Mouse (Mus musculus): ENCODE data around the gene Pla2g12b. TPM values are rescaled to one million over a fixed set of nuclear protein-coding genes. Genes with fewer than 3 reads are reported as not detected.

The Pla2g12b gene
- polyA plus RNA-seq, 1 experiment: 0.31 TPM

- no peak for TF ChIP-seq CTCF (conservative IDR thresholded peaks at IDR 0.05; ENCODE audit: insufficient read depth, insufficient read length, low read depth, low read length)
- TF ChIP-seq POLR2A (IDR thresholded peaks at IDR 0.05; ENCODE audit: low read depth, low read length): no peak
- Histone ChIP-seq H3K4me1 (ENCODE audit: control insufficient read depth, insufficient read depth, low read length) (peaks cover 3% of the 10 kb centered on the region; the same call in 1 of the 2 replicates), H3K36me3 (ENCODE audit: control insufficient read depth, insufficient read depth, low read length) (no peaks in the 10 kb centered on the region), H3K27ac (ENCODE audit: insufficient read depth, low read depth, low read length) (no peak overlapping the region), H3K27me3 (replicated peaks; ENCODE audit: control insufficient read depth, insufficient read depth, low read length) (no peaks in the 10 kb centered on the region), H3K4me3 (ENCODE audit: insufficient read depth, low read depth, low read length) (no peak overlapping the region)
- DNase-seq: peak; percentile 63
- 22% methylated on average over 7 of the region's 7 CpGs for WGBS
These were observed 39.8 kb downstream of the Pla2g12b start for GRCm38 (mm10) chr10:59443212-59443611.

- H3K36me3 ChIP-seq (ENCODE audit: control insufficient read depth, insufficient read depth, low read length): no peaks in the 10 kb centered on the region
- no peak overlapping the region for H3K27ac ChIP-seq (ENCODE audit: insufficient read depth, low read depth, low read length)
- DNase-seq: no peak
- WGBS: 86% methylated on average over 3 of the region's 3 CpGs
- H3K4me3 ChIP-seq (ENCODE audit: insufficient read depth, low read depth, low read length): no peak overlapping the region
- peaks cover 2% of the 10 kb centered on the region; the same call in 1 of the 2 replicates for H3K4me1 ChIP-seq (ENCODE audit: control insufficient read depth, insufficient read depth, low read length)
- no peaks in the 10 kb centered on the region for H3K27me3 ChIP-seq (replicated peaks; ENCODE audit: control insufficient read depth, insufficient read depth, low read length)
- TF ChIP-seq CTCF (conservative IDR thresholded peaks at IDR 0.05; ENCODE audit: insufficient read depth, insufficient read length, low read depth, low read length) (no peak), POLR2A (IDR thresholded peaks at IDR 0.05; ENCODE audit: low read depth, low read length) (no peak)
These were observed 40.6 kb downstream of the Pla2g12b start for GRCm38 (mm10) chr10:59444106-59444505.

GRCm38 (mm10) chr10:59444635-59445034 is 41.2 kb downstream of the Pla2g12b start:
- Histone ChIP-seq H3K4me3 (ENCODE audit: insufficient read depth, low read depth, low read length) (no peak overlapping the region), H3K36me3 (ENCODE audit: control insufficient read depth, insufficient read depth, low read length) (no peaks in the 10 kb centered on the region), H3K27ac (ENCODE audit: insufficient read depth, low read depth, low read length) (no peak overlapping the region), H3K27me3 (replicated peaks; ENCODE audit: control insufficient read depth, insufficient read depth, low read length) (no peaks in the 10 kb centered on the region), H3K4me1 (ENCODE audit: control insufficient read depth, insufficient read depth, low read length) (no peaks in the 10 kb centered on the region; the same call in 1 of the 2 replicates)
- WGBS: 71% methylated on average over 8 of the region's 8 CpGs
- DNase-seq: no peak
- TF ChIP-seq CTCF (conservative IDR thresholded peaks at IDR 0.05; ENCODE audit: insufficient read depth, insufficient read length, low read depth, low read length) (no peak), POLR2A (IDR thresholded peaks at IDR 0.05; ENCODE audit: low read depth, low read length) (no peak)

- 78% methylated on average over 10 of the region's 10 CpGs for WGBS
- no peaks in the 10 kb centered on the region for H3K27me3 ChIP-seq (replicated peaks; ENCODE audit: control insufficient read depth, insufficient read depth, low read length)
- no peak overlapping the region for H3K4me3 ChIP-seq (ENCODE audit: insufficient read depth, low read depth, low read length)
- no peaks in the 10 kb centered on the region for H3K36me3 ChIP-seq (ENCODE audit: control insufficient read depth, insufficient read depth, low read length)
- TF ChIP-seq CTCF (conservative IDR thresholded peaks at IDR 0.05; ENCODE audit: insufficient read depth, insufficient read length, low read depth, low read length) (no peak), POLR2A (IDR thresholded peaks at IDR 0.05; ENCODE audit: low read depth, low read length) (no peak)
- no peak overlapping the region for H3K27ac ChIP-seq (ENCODE audit: insufficient read depth, low read depth, low read length)
- DNase-seq: no peak
- H3K4me1 ChIP-seq (ENCODE audit: control insufficient read depth, insufficient read depth, low read length): no peaks in the 10 kb centered on the region
These were observed 43.5 kb downstream of the Pla2g12b start for GRCm38 (mm10) chr10:59446911-59447437.

- H3K27me3 ChIP-seq (replicated peaks; ENCODE audit: control insufficient read depth, insufficient read depth, low read length): no peaks in the 10 kb centered on the region
- H3K36me3 ChIP-seq (ENCODE audit: control insufficient read depth, insufficient read depth, low read length): no peaks in the 10 kb centered on the region
- H3K4me3 ChIP-seq (ENCODE audit: insufficient read depth, low read depth, low read length): no peak overlapping the region
- H3K27ac ChIP-seq (ENCODE audit: insufficient read depth, low read depth, low read length): no peak overlapping the region
- no peak for TF ChIP-seq CTCF (conservative IDR thresholded peaks at IDR 0.05; ENCODE audit: insufficient read depth, insufficient read length, low read depth, low read length)
- TF ChIP-seq POLR2A (IDR thresholded peaks at IDR 0.05; ENCODE audit: low read depth, low read length): no peak
- no peak for DNase-seq
- 68% methylated on average over 9 of the region's 9 CpGs for WGBS
- H3K4me1 ChIP-seq (ENCODE audit: control insufficient read depth, insufficient read depth, low read length): no peaks in the 10 kb centered on the region
These were observed 44.1 kb downstream of the Pla2g12b start for GRCm38 (mm10) chr10:59447546-59447945.

GRCm38 (mm10) chr10:59451839-59452238 is 48.4 kb downstream of the Pla2g12b start:
- peak; percentile 54 for TF ChIP-seq CTCF (conservative IDR thresholded peaks at IDR 0.05; ENCODE audit: insufficient read depth, insufficient read length, low read depth, low read length)
- TF ChIP-seq POLR2A (IDR thresholded peaks at IDR 0.05; ENCODE audit: low read depth, low read length): no peak
- no peak overlapping the region for H3K4me3 ChIP-seq (ENCODE audit: insufficient read depth, low read depth, low read length)
- H3K36me3 ChIP-seq (ENCODE audit: control insufficient read depth, insufficient read depth, low read length): no peaks in the 10 kb centered on the region
- 46% methylated on average over 5 of the region's 5 CpGs for WGBS
- H3K27me3 ChIP-seq (replicated peaks; ENCODE audit: control insufficient read depth, insufficient read depth, low read length): no peaks in the 10 kb centered on the region
- peak; percentile 48 for DNase-seq
- H3K27ac ChIP-seq (ENCODE audit: insufficient read depth, low read depth, low read length): no peak overlapping the region
- H3K4me1 ChIP-seq (ENCODE audit: control insufficient read depth, insufficient read depth, low read length): no peaks in the 10 kb centered on the region

GRCm38 (mm10) chr10:59454631-59455030 is 51.2 kb downstream of the Pla2g12b start:
- Histone ChIP-seq H3K4me3 (ENCODE audit: insufficient read depth, low read depth, low read length) (no peak overlapping the region), H3K27me3 (replicated peaks; ENCODE audit: control insufficient read depth, insufficient read depth, low read length) (no peaks in the 10 kb centered on the region), H3K27ac (ENCODE audit: insufficient read depth, low read depth, low read length) (no peak overlapping the region), H3K4me1 (ENCODE audit: control insufficient read depth, insufficient read depth, low read length) (no peaks in the 10 kb centered on the region), H3K36me3 (ENCODE audit: control insufficient read depth, insufficient read depth, low read length) (no peaks in the 10 kb centered on the region)
- no peak for DNase-seq
- no peak for TF ChIP-seq POLR2A (IDR thresholded peaks at IDR 0.05; ENCODE audit: low read depth, low read length)
- TF ChIP-seq CTCF (conservative IDR thresholded peaks at IDR 0.05; ENCODE audit: insufficient read depth, insufficient read length, low read depth, low read length): no peak
- WGBS: 97% methylated on average over 15 of the region's 15 CpGs
